Mouse (Mus musculus) hindbrain, embryonic 14.5 days (tissue): ENCODE measurements around the gene Gm10642. TPM values are rescaled to one million over a fixed set of nuclear protein-coding genes. Genes with fewer than 3 reads are reported as not detected.

Source experiments
- ATAC-seq: fragments of 200-750 bp; cut with Nextera tagmentation; 2 replicates; pipeline ENCODE4 v1.8.0; 2017; ENCODE audit warnings: moderate number of reproducible peaks, mild to moderate bottlenecking, moderate TSS enrichment, moderate library complexity; ENCODE audit not compliant: low FRiP score
- DNase-seq: peaks from one replicate; pipeline ENCODE4 v3.0.0-alpha.2; 2015; ENCODE audit warnings: low spot score
- H3K27ac ChIP-seq: fragments of 300-500 bp; sonication (generic); 2 replicates; pipeline ENCODE4 v1.5.1; 2014; ENCODE audit warnings: mild to moderate bottlenecking, moderate library complexity
- H3K27me3 ChIP-seq: fragments of 300-500 bp; sonication (generic); 2 replicates; pipeline ENCODE4 v1.6.1; 2014; ENCODE audit warnings: mild to moderate bottlenecking, low read length, mixed read lengths; ENCODE audit not compliant: control insufficient read depth, insufficient read depth
- H3K36me3 ChIP-seq: fragments of 300-500 bp; sonication (generic); replicated peaks from 2 replicates; pipeline ENCODE4 v1.6.1; 2014; ENCODE audit not compliant: control insufficient read depth, insufficient read depth
- H3K4me1 ChIP-seq: fragments of 300-500 bp; sonication (generic); replicated peaks from 2 replicates; pipeline ENCODE4 v1.6.1; 2014; ENCODE audit warnings: antibody characterized with exemption, low read length, mixed read lengths; ENCODE audit not compliant: control insufficient read depth, insufficient read depth
- H3K4me2 ChIP-seq: fragments of 300-500 bp; sonication (generic); replicated peaks from 2 replicates; pipeline ENCODE4 v1.6.1; 2014; ENCODE audit warnings: mild to moderate bottlenecking, moderate library complexity
- H3K4me3 ChIP-seq: fragments of 300-500 bp; sonication (generic); replicated peaks from 2 replicates; pipeline ENCODE4 v1.5.1; 2014; ENCODE audit warnings: mild to moderate bottlenecking, low read length
- H3K9ac ChIP-seq: fragments of 300-500 bp; sonication (generic); 2 replicates; pipeline ENCODE4 v1.6.1; 2014
- H3K9me3 ChIP-seq: fragments of 300-500 bp; sonication (generic); 2 replicates; pipeline ENCODE4 v1.6.1; 2016; ENCODE audit warnings: low read length; ENCODE audit not compliant: control insufficient read depth
- WGBS: fragments of 180-500 bp; shearing (Covaris S2); extraction: QIAGEN DNeasy Blood & Tissue Kit; methylation state at CpG from one replicate; pipeline ENCODE4 v1.1.7; 2014; 5-methylcytosine and 5-hydroxymethylcytosine counted together
- polyA plus RNA-seq: library from polyadenylated mRNA; unstranded; fragments of >200 nt; fragmentation: Nextera tagmentation; extraction: Ambion mirVana; gene quantifications from 2 replicates; pipeline ENCODE4 v1.2.1, GENCODE M21; 2014

Gm10642 gene
- 1.0 TPM in 2 replicates for polyA plus RNA-seq

DNA sequence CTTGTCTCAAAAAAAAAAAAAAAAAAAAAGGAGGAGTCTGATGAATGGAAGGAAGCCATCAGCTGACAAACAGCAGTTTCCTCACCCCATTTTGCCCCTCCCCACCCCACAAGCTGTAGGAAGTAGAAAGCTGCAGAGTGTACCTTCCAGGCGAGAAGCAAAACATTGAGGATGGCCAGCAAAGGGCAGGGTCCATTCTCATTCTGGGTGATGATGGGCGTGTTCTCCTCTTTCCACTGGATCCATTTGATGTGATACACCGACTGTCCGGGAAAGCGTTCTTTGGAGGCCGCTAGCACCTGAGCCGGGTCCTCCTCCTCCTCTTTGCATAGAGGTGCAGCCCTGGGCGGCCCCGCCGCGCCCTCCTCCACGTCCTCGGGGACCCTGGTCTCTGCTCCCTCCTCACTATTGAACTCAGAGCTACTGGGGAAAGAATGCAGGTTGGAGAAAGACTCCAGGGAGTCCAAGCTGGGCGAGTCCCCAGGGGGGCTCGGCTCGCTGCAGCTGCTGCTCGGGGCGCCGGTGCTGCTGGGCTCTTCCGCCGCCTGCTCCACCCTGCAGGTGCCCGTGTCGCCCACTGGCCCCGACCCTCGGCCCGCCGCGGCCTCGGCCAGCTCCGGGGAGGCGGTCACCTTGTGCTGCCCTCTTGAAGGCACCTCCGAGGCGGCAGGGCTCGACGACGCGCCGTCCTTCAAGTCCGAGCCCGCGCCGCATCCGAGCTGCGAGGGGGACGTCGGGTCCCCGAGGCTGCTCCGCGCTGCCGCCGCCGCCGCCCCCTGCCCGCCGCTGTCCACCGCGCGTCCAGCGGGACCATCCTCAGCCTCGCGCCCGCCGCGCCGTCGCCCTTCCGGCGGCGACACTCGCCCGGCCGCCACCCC lies at the start of gene Gm10642:
Gm10642 (plus strand) TSS at position 122 of the 878 bp plus-strand sequence.
- ATAC-seq (peak; percentile 51), DNase-seq (peak; percentile 49)
- H3K9ac ChIP-seq: peak within 1 kb of the TSS; percentile 97
- no peaks in the 10 kb centered on the region for H3K36me3 ChIP-seq
- WGBS: under 1% methylated on average over 65 of the region's 72 CpGs
- no peaks in the 10 kb centered on the region for H3K9me3 ChIP-seq
- peaks cover 48% of the 10 kb centered on the region for H3K4me1 ChIP-seq
- peak within 1 kb of the TSS; percentile 98 for H3K4me3 ChIP-seq
- no peaks in the 10 kb centered on the region for H3K27me3 ChIP-seq
- peak within 1 kb of the TSS; percentile 98 for H3K27ac ChIP-seq
- H3K4me2 ChIP-seq: peak within 1 kb of the TSS; percentile 68

DNA sequence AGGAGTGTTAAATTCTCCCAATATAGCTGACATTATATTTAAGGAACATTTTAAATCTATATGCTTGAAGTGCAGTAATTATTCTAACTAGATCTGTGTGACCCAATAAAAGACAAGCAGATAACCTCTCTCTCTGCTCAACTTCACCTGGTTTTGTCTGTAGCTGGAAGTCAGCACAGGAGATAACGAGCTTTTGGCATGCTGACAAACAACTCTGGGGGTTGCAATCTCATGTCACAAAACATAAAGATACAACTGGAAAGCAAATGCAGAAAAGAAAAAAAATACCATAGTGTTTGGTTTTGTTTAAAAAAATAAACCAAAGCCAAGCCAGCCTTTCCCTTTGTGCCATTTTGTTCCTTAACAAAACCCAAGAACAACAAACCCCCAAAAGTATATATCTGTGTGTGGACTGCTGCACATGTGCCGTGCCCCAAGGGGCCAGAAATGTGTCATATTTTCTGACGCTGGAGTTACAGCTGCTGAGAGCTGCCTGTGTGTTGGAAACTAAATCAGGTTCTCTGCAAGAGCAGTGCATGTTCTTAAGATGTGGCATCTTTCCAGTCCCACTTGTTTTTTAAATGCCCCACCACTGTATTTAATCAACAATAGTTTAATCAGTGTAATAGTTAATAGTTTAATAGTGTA lies 44.9 kb upstream of the Gm10642 start:
- ATAC-seq (no peak), DNase-seq (no peak)
- no peak overlapping the region for H3K9ac ChIP-seq
- 70% methylated on average over 3 of the region's 3 CpGs for WGBS
- H3K27ac ChIP-seq: no peak overlapping the region
- no peak overlapping the region for H3K4me2 ChIP-seq
- H3K4me1 ChIP-seq: no peaks in the 10 kb centered on the region
- H3K9me3 ChIP-seq: no peaks in the 10 kb centered on the region
- H3K4me3 ChIP-seq: no peak overlapping the region
- H3K36me3 ChIP-seq: peaks cover 70% of the 10 kb centered on the region
- no peaks in the 10 kb centered on the region for H3K27me3 ChIP-seq

DNA sequence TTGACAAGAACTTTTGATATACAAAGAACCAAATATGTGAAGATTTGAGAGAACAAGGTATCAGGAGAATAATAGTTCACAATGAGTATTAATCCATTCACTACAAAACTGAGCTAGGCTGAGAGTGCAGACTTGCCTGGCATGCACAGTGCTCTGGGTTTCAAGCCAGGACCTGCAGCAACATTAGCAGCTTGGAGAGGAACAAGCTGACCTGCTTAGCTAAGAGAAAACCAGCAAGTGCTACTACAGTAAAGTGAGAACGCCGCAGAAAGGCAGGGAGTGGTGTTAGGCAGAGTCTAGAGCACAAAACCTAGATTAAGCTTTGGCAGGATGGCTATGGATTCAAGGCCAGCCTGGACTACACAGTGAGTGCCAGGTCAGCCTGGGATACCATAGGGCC lies 26.3 kb upstream of the Gm10642 start:
- ATAC-seq (no peak), DNase-seq (no peak)

DNA sequence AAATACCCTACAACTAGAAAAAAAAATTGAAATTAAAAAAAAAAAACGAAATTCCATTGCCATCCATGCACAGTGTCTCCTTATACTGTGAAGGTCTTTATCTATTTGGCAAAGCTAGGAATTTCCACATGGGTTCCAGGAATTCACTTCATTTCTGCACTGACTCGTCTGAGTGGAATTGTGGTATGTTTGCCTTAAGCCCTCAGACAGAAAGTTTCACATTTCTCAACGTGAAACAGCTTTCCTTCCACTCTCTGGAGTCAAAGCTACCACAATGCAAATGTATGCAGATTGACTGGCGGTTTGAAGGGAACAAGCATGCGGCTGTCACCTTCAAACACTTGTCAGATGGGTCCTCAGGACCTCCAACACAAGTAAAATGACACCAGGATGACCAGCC lies 24.4 kb upstream of the Gm10642 start:
- no peak overlapping the region for H3K9ac ChIP-seq
- H3K4me3 ChIP-seq: no peak overlapping the region
- H3K9me3 ChIP-seq: no peaks in the 10 kb centered on the region
- H3K4me2 ChIP-seq: no peak overlapping the region
- DNase-seq (no peak), ATAC-seq (no peak)
- no peaks in the 10 kb centered on the region for H3K27me3 ChIP-seq
- H3K27ac ChIP-seq: no peak overlapping the region
- H3K4me1 ChIP-seq: no peaks in the 10 kb centered on the region
- peaks cover 12% of the 10 kb centered on the region for H3K36me3 ChIP-seq
- WGBS: 33% methylated on average over 5 of the region's 5 CpGs

More for the DNA sequence above, 26.3 kb upstream of the Gm10642 start:
- Histone ChIP-seq H3K9ac (no peak overlapping the region), H3K4me2 (no peak overlapping the region), H3K9me3 (no peaks in the 10 kb centered on the region), H3K4me1 (no peaks in the 10 kb centered on the region), H3K4me3 (no peak overlapping the region), H3K27ac (no peak overlapping the region), H3K27me3 (no peaks in the 10 kb centered on the region), H3K36me3 (peaks cover 18% of the 10 kb centered on the region)
- 89% methylated on average over 2 of the region's 2 CpGs for WGBS

DNA sequence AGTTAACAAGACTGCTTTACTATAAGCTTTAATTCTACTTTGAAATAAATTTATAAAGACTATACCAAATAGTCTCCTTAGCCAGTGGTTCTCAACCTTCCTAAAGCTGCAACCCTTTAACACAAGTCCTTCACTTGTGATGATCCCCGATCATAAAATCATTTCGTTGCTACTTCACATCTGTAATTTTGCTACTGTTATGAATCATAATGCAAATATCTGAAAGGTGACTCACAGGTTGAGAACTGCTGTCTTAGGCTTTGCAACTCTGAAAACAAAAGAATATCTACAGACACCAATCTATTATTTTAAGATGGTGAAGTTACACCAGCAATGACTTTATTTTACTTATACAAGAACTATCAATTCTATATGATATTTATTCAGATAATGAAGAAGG lies 19.3 kb upstream of the Gm10642 start:
- Histone ChIP-seq H3K9me3 (no peaks in the 10 kb centered on the region), H3K27me3 (no peaks in the 10 kb centered on the region), H3K36me3 (peaks cover 14% of the 10 kb centered on the region; the same call in 1 of the 2 replicates), H3K4me3 (no peak overlapping the region), H3K27ac (no peak overlapping the region), H3K9ac (no peak overlapping the region), H3K4me2 (no peak overlapping the region), H3K4me1 (no peaks in the 10 kb centered on the region)
- ATAC-seq (no peak), DNase-seq (no peak)
- WGBS: 90% methylated on average over 2 of the region's 2 CpGs

DNA sequence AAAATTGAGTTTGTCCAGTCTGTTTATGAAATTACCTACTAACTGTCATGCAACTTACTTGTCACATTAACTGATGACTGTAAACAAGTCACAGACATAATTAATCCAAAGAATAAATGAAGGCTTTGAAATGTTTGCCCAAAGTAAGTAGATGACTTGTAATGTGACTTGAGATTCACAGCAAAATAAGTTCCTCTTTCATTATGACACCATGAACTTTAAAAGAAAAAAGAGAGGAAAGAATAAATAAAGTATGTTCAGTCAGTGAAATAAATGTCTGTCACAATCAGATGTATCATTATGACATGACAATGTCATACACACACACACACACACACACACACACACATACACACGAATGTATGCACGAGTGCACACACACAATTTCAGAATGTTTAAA lies 5.8 kb upstream of the Gm10642 start:
- Histone ChIP-seq H3K27ac (no peak overlapping the region), H3K9ac (no peak overlapping the region), H3K27me3 (no peaks in the 10 kb centered on the region), H3K4me2 (no peak overlapping the region), H3K4me3 (no peak overlapping the region), H3K9me3 (no peaks in the 10 kb centered on the region), H3K36me3 (peaks cover 4% of the 10 kb centered on the region; the same call in 1 of the 2 replicates), H3K4me1 (peaks cover 41% of the 10 kb centered on the region)
- no peak for ATAC-seq
- DNase-seq: no peak
- 92% methylated on average over 2 of the region's 2 CpGs for whole genome bisulfite sequencing

DNA sequence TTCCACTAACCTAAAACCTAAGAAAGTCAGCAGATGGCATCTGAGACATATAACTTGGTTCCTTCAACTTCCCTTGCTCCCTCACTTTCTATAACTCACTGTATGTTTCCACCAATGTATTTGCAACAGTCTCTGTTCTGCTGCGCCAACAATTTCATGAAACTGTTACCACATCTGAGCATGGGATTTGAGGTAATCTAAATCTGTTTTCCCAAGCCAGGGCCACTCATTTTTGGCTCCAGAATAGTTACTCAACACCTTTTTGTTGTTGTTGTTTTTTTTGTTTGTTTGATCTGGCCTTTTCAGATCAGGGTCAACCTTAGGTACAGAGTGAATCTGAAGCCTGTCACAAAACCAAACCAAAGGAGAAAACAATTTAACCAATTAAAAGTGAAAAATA lies 5.1 kb upstream of the Gm10642 start:
- no peaks in the 10 kb centered on the region for H3K27me3 ChIP-seq
- 97% methylated on average over 1 of the region's 1 CpGs for WGBS
- H3K4me3 ChIP-seq: no peak overlapping the region

DNA sequence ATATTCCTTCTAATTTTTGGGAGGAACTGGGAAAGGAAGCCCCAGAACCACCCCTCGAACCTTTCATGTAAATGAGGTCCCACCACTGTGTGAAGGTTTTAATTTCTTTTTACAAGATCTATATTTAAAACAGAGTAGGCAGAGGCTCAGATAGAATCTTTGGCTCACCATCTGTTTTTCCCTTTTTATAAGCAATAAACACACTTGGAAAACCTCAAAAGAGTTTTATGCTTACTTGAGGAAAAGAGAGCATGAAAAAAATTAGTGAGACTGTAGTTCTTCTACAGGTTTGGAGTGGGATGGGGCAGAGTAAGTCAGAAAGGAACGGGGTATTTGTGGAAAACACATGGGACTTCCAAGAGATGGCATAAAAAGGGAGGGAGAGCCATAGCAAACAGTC lies 3.8 kb upstream of the Gm10642 start:
- Histone ChIP-seq H3K4me1 (peaks cover 47% of the 10 kb centered on the region), H3K4me2 (0 out of 2 replicates have a peak overlapping the region, but pooled peaks have one; percentile 2), H3K27ac (no peak overlapping the region), H3K27me3 (no peaks in the 10 kb centered on the region), H3K9ac (no peak overlapping the region), H3K36me3 (peaks cover 4% of the 10 kb centered on the region; the same call in 1 of the 2 replicates), H3K4me3 (no peak overlapping the region), H3K9me3 (no peaks in the 10 kb centered on the region)
- DNase-seq (no peak), ATAC-seq (no peak)
- WGBS: 78% methylated on average over 2 of the region's 2 CpGs

More for the DNA sequence above, 5.1 kb upstream of the Gm10642 start:
- no peak for ATAC-seq
- Histone ChIP-seq H3K36me3 (peaks cover 4% of the 10 kb centered on the region; the same call in 1 of the 2 replicates), H3K4me1 (peaks cover 47% of the 10 kb centered on the region), H3K9ac (no peak overlapping the region), H3K4me2 (no peak overlapping the region), H3K27ac (no peak overlapping the region), H3K9me3 (no peaks in the 10 kb centered on the region)
- no peak for DNase-seq

DNA sequence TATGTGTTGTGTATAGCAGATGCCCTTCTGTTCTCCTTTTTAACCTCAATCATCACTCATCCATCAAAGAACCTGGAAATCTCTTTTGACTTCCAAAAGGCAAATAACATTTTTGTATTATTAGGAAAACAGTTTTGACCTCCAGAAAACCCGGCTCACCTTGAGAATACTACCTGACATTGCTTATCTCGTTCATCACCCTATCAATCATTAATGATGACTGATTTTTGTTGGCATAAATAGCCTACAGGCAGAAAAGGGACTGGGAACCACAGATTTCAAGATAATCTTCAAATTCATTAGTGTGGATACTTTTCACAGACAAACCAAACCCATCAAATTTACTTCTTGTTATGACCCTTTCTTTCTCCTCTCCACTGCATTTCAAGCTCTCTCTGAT lies 2.2 kb upstream of the Gm10642 start:
- peak overlapping the region; percentile 68 for H3K4me2 ChIP-seq
- DNase-seq: no peak
- H3K27ac ChIP-seq: no peak overlapping the region
- no peaks in the 10 kb centered on the region for H3K9me3 ChIP-seq
- H3K9ac ChIP-seq: peak overlapping the region; percentile 42
- H3K27me3 ChIP-seq: no peaks in the 10 kb centered on the region
- no peak for ATAC-seq
- H3K4me1 ChIP-seq: peaks cover 51% of the 10 kb centered on the region
- peaks cover 4% of the 10 kb centered on the region; the same call in 1 of the 2 replicates for H3K36me3 ChIP-seq
- WGBS: 63% methylated on average over 2 of the region's 2 CpGs
- peak overlapping the region; percentile 98 for H3K4me3 ChIP-seq
